Mouse (Mus musculus): ENCODE data around the gene Kcnb1. TPM values are rescaled to one million over a fixed set of nuclear protein-coding genes. Genes with fewer than 3 reads are reported as not detected.

Kcnb1 gene
- polyA plus RNA-seq, 1 experiment from 2014 or later = 0.73 TPM

- DNase-seq (ENCODE audit: low spot score) = no peak
Observed at GRCm38 (mm10) chr2:167132041-167132440, 57.9 kb downstream of the Kcnb1 start.

GRCm38 (mm10) chr2:167130050-167130770 is 59.7 kb downstream of the Kcnb1 start:
- Histone ChIP-seq H3K27ac (ENCODE audit: low read depth, low read length) (peak overlapping the region; percentile 43; the same call in 1 of the 2 replicates), H3K4me3 (ENCODE audit: low read depth, low read length) (no peak overlapping the region), H3K36me3 (ENCODE audit: control insufficient read depth, insufficient read depth, low read length) (no peaks in the 10 kb centered on the region), H3K27me3 (replicated peaks; ENCODE audit: control insufficient read depth, insufficient read depth, low read length) (peaks cover 30% of the 10 kb centered on the region), H3K9ac (ENCODE audit: low read depth, low read length) (no peak overlapping the region), H3K4me1 (replicated peaks; ENCODE audit: control insufficient read depth, insufficient read depth, low read length) (peaks cover 8% of the 10 kb centered on the region), H3K9me3 (ENCODE audit: control insufficient read depth, low read length) (no peaks in the 10 kb centered on the region), H3K4me2 (peak overlapping the region; percentile 45)
- WGBS = 42% methylated on average over 9 of the region's 9 CpGs
- ATAC-seq (replicated peaks; ENCODE audit: low FRiP score) (no peak), DNase-seq (ENCODE audit: low spot score) (no peak)

More at GRCm38 (mm10) chr2:167132041-167132440, 57.9 kb downstream of the Kcnb1 start:
- no peak overlapping the region for H3K27ac ChIP-seq (ENCODE audit: low read depth, low read length)
- H3K4me2 ChIP-seq = no peak overlapping the region
- no peak for ATAC-seq (replicated peaks; ENCODE audit: low FRiP score)
- peaks cover 8% of the 10 kb centered on the region for H3K4me1 ChIP-seq (replicated peaks; ENCODE audit: control insufficient read depth, insufficient read depth, low read length)
- H3K9ac ChIP-seq (ENCODE audit: low read depth, low read length) = no peak overlapping the region
- no peaks in the 10 kb centered on the region for H3K36me3 ChIP-seq (ENCODE audit: control insufficient read depth, insufficient read depth, low read length)
- H3K9me3 ChIP-seq (ENCODE audit: control insufficient read depth, low read length) = no peaks in the 10 kb centered on the region
- H3K27me3 ChIP-seq (replicated peaks; ENCODE audit: control insufficient read depth, insufficient read depth, low read length) = peaks cover 33% of the 10 kb centered on the region
- WGBS = 39% methylated on average over 8 of the region's 8 CpGs
- H3K4me3 ChIP-seq (ENCODE audit: low read depth, low read length) = no peak overlapping the region

- 22% methylated on average over 9 of the region's 9 CpGs for WGBS
- Histone ChIP-seq H3K4me3 (ENCODE audit: low read depth, low read length) (peak overlapping the region; percentile 26; the same call in 1 of the 2 replicates), H3K9me3 (ENCODE audit: control insufficient read depth, low read length) (no peaks in the 10 kb centered on the region), H3K4me2 (peak overlapping the region; percentile 45), H3K27me3 (replicated peaks; ENCODE audit: control insufficient read depth, insufficient read depth, low read length) (peaks cover 30% of the 10 kb centered on the region), H3K9ac (ENCODE audit: low read depth, low read length) (no peak overlapping the region), H3K4me1 (replicated peaks; ENCODE audit: control insufficient read depth, insufficient read depth, low read length) (peaks cover 8% of the 10 kb centered on the region), H3K27ac (ENCODE audit: low read depth, low read length) (peak overlapping the region; percentile 65; the same call in 1 of the 2 replicates), H3K36me3 (ENCODE audit: control insufficient read depth, insufficient read depth, low read length) (no peaks in the 10 kb centered on the region)
- ATAC-seq (replicated peaks; ENCODE audit: low FRiP score) (0 out of 2 replicates have a peak, but pooled peaks have one; percentile 12), DNase-seq (ENCODE audit: low spot score) (no peak)
Observed at GRCm38 (mm10) chr2:167129608-167129955, 60.4 kb downstream of the Kcnb1 start.

- Histone ChIP-seq H3K4me2 (peak overlapping the region; percentile 45), H3K27me3 (replicated peaks; ENCODE audit: control insufficient read depth, insufficient read depth, low read length) (peaks cover 30% of the 10 kb centered on the region), H3K4me3 (ENCODE audit: low read depth, low read length) (peak overlapping the region; percentile 26; the same call in 1 of the 2 replicates), H3K9ac (ENCODE audit: low read depth, low read length) (no peak overlapping the region), H3K27ac (ENCODE audit: low read depth, low read length) (peak overlapping the region; percentile 65; the same call in 1 of the 2 replicates), H3K4me1 (replicated peaks; ENCODE audit: control insufficient read depth, insufficient read depth, low read length) (peaks cover 8% of the 10 kb centered on the region), H3K36me3 (ENCODE audit: control insufficient read depth, insufficient read depth, low read length) (no peaks in the 10 kb centered on the region), H3K9me3 (ENCODE audit: control insufficient read depth, low read length) (no peaks in the 10 kb centered on the region)
- ATAC-seq (replicated peaks; ENCODE audit: low FRiP score) (0 out of 2 replicates have a peak, but pooled peaks have one; percentile 18), DNase-seq (ENCODE audit: low spot score) (peak; percentile 55)
- 26% methylated on average over 20 of the region's 20 CpGs for WGBS
Observed at GRCm38 (mm10) chr2:167128699-167129607, 61.0 kb downstream of the Kcnb1 start.

GRCm38 (mm10) chr2:167127404-167127803 is 62.6 kb downstream of the Kcnb1 start:
- Histone ChIP-seq H3K9me3 (ENCODE audit: control insufficient read depth, low read length) (no peaks in the 10 kb centered on the region), H3K36me3 (ENCODE audit: control insufficient read depth, insufficient read depth, low read length) (no peaks in the 10 kb centered on the region), H3K27ac (ENCODE audit: low read depth, low read length) (no peak overlapping the region), H3K4me1 (replicated peaks; ENCODE audit: control insufficient read depth, insufficient read depth, low read length) (peaks cover 8% of the 10 kb centered on the region), H3K4me3 (ENCODE audit: low read depth, low read length) (no peak overlapping the region), H3K4me2 (no peak overlapping the region), H3K9ac (ENCODE audit: low read depth, low read length) (no peak overlapping the region), H3K27me3 (replicated peaks; ENCODE audit: control insufficient read depth, insufficient read depth, low read length) (peaks cover 24% of the 10 kb centered on the region)
- DNase-seq (ENCODE audit: low spot score) (no peak), ATAC-seq (replicated peaks; ENCODE audit: low FRiP score) (no peak)
- 94% methylated on average over 5 of the region's 5 CpGs for WGBS

GRCm38 (mm10) chr2:167125781-167126180 is 64.2 kb downstream of the Kcnb1 start:
- peaks cover 16% of the 10 kb centered on the region for H3K27me3 ChIP-seq (replicated peaks; ENCODE audit: control insufficient read depth, insufficient read depth, low read length)
- no peak overlapping the region for H3K4me2 ChIP-seq
- H3K36me3 ChIP-seq (ENCODE audit: control insufficient read depth, insufficient read depth, low read length) = no peaks in the 10 kb centered on the region
- no peak overlapping the region for H3K9ac ChIP-seq (ENCODE audit: low read depth, low read length)
- WGBS = 66% methylated on average over 4 of the region's 4 CpGs
- no peak overlapping the region for H3K27ac ChIP-seq (ENCODE audit: low read depth, low read length)
- no peak for DNase-seq (ENCODE audit: low spot score)
- H3K9me3 ChIP-seq (ENCODE audit: control insufficient read depth, low read length) = no peaks in the 10 kb centered on the region
- H3K4me3 ChIP-seq (ENCODE audit: low read depth, low read length) = no peak overlapping the region
- no peak for ATAC-seq (replicated peaks; ENCODE audit: low FRiP score)
- peaks cover 11% of the 10 kb centered on the region for H3K4me1 ChIP-seq (replicated peaks; ENCODE audit: control insufficient read depth, insufficient read depth, low read length)

- H3K9ac ChIP-seq (ENCODE audit: low read depth, low read length) = no peak overlapping the region
- peaks cover 9% of the 10 kb centered on the region for H3K27me3 ChIP-seq (replicated peaks; ENCODE audit: control insufficient read depth, insufficient read depth, low read length)
- no peaks in the 10 kb centered on the region for H3K36me3 ChIP-seq (ENCODE audit: control insufficient read depth, insufficient read depth, low read length)
- H3K9me3 ChIP-seq (ENCODE audit: control insufficient read depth, low read length) = no peaks in the 10 kb centered on the region
- H3K4me1 ChIP-seq (replicated peaks; ENCODE audit: control insufficient read depth, insufficient read depth, low read length) = peaks cover 8% of the 10 kb centered on the region
- WGBS = 57% methylated on average over 11 of the region's 11 CpGs
- DNase-seq (ENCODE audit: low spot score) (no peak), ATAC-seq (replicated peaks; ENCODE audit: low FRiP score) (no peak)
- H3K27ac ChIP-seq (ENCODE audit: low read depth, low read length) = no peak overlapping the region
- no peak overlapping the region for H3K4me3 ChIP-seq (ENCODE audit: low read depth, low read length)
- no peak overlapping the region for H3K4me2 ChIP-seq
Observed at GRCm38 (mm10) chr2:167123936-167124335, 66.0 kb downstream of the Kcnb1 start.

- Histone ChIP-seq H3K4me2 (no peak overlapping the region), H3K4me1 (replicated peaks; ENCODE audit: control insufficient read depth, insufficient read depth, low read length) (peaks cover 3% of the 10 kb centered on the region; the same call in 1 of the 2 replicates), H3K27ac (ENCODE audit: low read depth, low read length) (no peak overlapping the region), H3K9me3 (ENCODE audit: control insufficient read depth, low read length) (no peaks in the 10 kb centered on the region), H3K9ac (ENCODE audit: low read depth, low read length) (no peak overlapping the region), H3K4me3 (ENCODE audit: low read depth, low read length) (no peak overlapping the region), H3K36me3 (ENCODE audit: control insufficient read depth, insufficient read depth, low read length) (no peaks in the 10 kb centered on the region), H3K27me3 (replicated peaks; ENCODE audit: control insufficient read depth, insufficient read depth, low read length) (no peaks in the 10 kb centered on the region)
- WGBS = 77% methylated on average over 6 of the region's 6 CpGs
- ATAC-seq (replicated peaks; ENCODE audit: low FRiP score) (no peak), DNase-seq (ENCODE audit: low spot score) (no peak)
Observed at GRCm38 (mm10) chr2:167122737-167123136, 67.2 kb downstream of the Kcnb1 start.
